8 mouse cellular contexts compared by ENCODE assay signal in the genomic region with DNA sequence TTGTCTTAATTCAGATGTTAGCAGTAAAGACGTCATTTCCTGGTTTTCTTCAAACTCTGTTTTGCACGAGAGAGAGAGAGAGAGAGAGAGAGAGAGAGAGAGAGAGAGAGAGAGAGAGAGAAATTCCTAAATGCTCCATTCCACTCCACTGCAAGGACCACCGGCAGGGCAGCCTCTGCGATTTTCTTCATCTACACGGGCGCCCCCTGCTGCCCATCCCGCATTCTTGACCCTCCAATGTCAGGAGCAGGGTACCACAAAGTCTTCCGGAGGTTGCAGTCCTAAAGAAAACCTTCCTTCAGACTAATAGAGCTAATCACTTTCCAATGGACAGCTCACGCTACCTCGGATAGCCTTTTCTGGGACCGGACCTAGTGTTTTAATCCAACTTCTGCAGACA. TPM values are rescaled to one million over a fixed set of nuclear protein-coding genes. Genes with fewer than 3 reads are reported as not detected.
A peak's percentile ranks its signal among the peaks of the same experiment; 100 is the strongest.
DNase-seq lines count a peak whose midpoint lies in the region; ATAC-seq and TF ChIP-seq lines count a peak whose summit lies in the region.

No protein-coding gene starts in this region.

- peak; percentile 42 to 45 for DNase-seq in B cell, adult 2 months
- peak; percentile 51 to 55 for DNase-seq in adrenal gland, postnatal 4 days (ENCODE audit: low spot score in 2 of 2)
- peak; percentile 88 to 94 for DNase-seq in heart, postnatal 10 days
- peak; percentile 94 to 96 for DNase-seq in kidney, postnatal 4 days
- peak; percentile 65 for DNase-seq in lung, adult 2 months
- peak; percentile 47 for DNase-seq in ovary, adult 18-20 months (ENCODE audit: low spot score)
- DNase-seq in thymus, postnatal 0 days (ENCODE audit: low spot score), result peak; percentile 39

- H3K27me3 ChIP-seq in forebrain, embryonic 13.5 days, result peaks cover 12% of the 10 kb centered on the region; the same call in 1 of the 2 replicates

- peak; percentile 61 for TF ChIP-seq CTCF in lung, adult 2 months (IDR thresholded peaks at IDR 0.05; ENCODE audit: insufficient read depth, low read length)

- peak overlapping the region; percentile 80 for H3K4me3 ChIP-seq in forebrain, embryonic 13.5 days
- H3K4me3 ChIP-seq in lung, adult 2 months (replicated peaks; ENCODE audit: extremely low read depth, low read depth, low read length), result peak overlapping the region; percentile 73

- peak overlapping the region; percentile 99 for H3K4me2 ChIP-seq in forebrain, embryonic 13.5 days

- H3K27ac ChIP-seq in forebrain, embryonic 13.5 days, result no peak overlapping the region

- under 1% methylated on average over 11 of the region's 11 CpGs for WGBS in forebrain, embryonic 13.5 days
- whole genome bisulfite sequencing in lung, adult 2 months, result under 1% methylated on average over 11 of the region's 11 CpGs

- no peaks in the 10 kb centered on the region for H3K9me3 ChIP-seq in forebrain, embryonic 13.5 days (replicated peaks)

- intact Hi-C loops in heart, postnatal 10 days (cut with DNase I), result loop anchor here (1.0 to 5.0 kb wide), 5 partner anchors 70 to 367 kb away; no protein-coding TSS in a partner anchor

- peak; percentile 86 for ATAC-seq in forebrain, embryonic 13.5 days

- H3K36me3 ChIP-seq in forebrain, embryonic 13.5 days (ENCODE audit: poor library complexity, severe bottlenecking), result no peaks in the 10 kb centered on the region

- H3K9ac ChIP-seq in forebrain, embryonic 13.5 days, result peak overlapping the region; percentile 80; the same call in 1 of the 2 replicates

- H3K4me1 ChIP-seq in forebrain, embryonic 13.5 days, result peaks cover 12% of the 10 kb centered on the region; the same call in 1 of the 2 replicates
- no peaks in the 10 kb centered on the region for H3K4me1 ChIP-seq in lung, adult 2 months (ENCODE audit: control insufficient read depth, insufficient read depth, low read length)

- no peak for TF ChIP-seq POLR2A in lung, adult 2 months (IDR thresholded peaks at IDR 0.05; ENCODE audit: borderline replicate concordance, extremely low read depth, low read depth, low read length)

RNA-seq across cellular contexts. Expression of a gene that starts 0.5 kb away (rescaled TPM):
- total RNA-seq in adrenal gland, postnatal 4 days (2021), result 10 to 100 TPM; 26.8 to 39.2 TPM
- polyA plus RNA-seq in forebrain, embryonic 13.5 days (2015; fragmentation: Nextera tagmentation; extraction: Ambion mirVana), result 3.0 and 3.7 TPM in 2 replicates
- 10 to 100 TPM; 66.6 to 69.0 TPM for total RNA-seq in heart, postnatal 10 days (2021)
- 20.3 and 27.7 TPM in 2 replicates for polyA plus RNA-seq in lung, adult 2 months (2012; rRNA removed)
- polyA plus RNA-seq in thymus, postnatal 0 days (2015; fragmentation: Nextera tagmentation; extraction: Ambion mirVana), result 1.9 TPM in 2 replicates

Comparison
In these comparisons a context has a peak if more than half of its experiments do, and no peak if none do; other contexts are left out.
1. DNase-seq: peak in every context shown above with its lines; median percentile 95 in kidney, postnatal 4 days; 91 in heart, postnatal 10 days; 65 in lung, adult 2 months; 53 in adrenal gland, postnatal 4 days; 47 in ovary, adult 18-20 months; 44 in B cell, adult 2 months; 39 in thymus, postnatal 0 days.